Mouse (Mus musculus) c-Kit-positive CD71-positive TER-119-negative erythroid progenitor cells, embryonic 14.5 days (primary cell): ENCODE data around the gene Cabp7.
"Not testable (repeated sequence)": the region's sequence is repeated elsewhere in the genome, so short reads cannot be mapped to it uniquely, and the experiment has no call there.

Experiments used
- DNase-seq: peaks from one replicate; pipeline ENCODE4 v3.0.0-alpha.2; 2013; ENCODE audit warnings: low read depth

The Cabp7 gene

DNA sequence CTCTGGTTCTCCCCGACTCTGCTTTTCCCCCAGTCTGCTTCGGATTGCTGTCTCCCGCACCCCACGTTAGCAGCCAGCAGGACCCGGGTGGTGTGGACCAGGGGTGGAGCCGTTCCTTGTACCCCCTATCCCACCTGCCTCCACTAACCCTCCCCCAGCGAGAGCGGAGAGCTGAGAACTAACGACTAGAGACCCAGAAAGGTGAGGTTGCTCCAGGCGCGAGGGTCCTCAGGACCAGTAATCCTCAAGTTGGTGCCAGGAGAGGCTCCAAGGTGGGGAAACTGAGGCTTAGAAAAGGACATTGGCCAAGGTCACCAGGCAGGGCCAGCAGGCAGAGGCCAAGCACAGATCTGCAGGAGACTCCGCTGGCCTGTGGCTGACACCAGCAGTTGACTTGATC is 707 bp upstream of the Cabp7 start:
- no peak for DNase-seq

DNA sequence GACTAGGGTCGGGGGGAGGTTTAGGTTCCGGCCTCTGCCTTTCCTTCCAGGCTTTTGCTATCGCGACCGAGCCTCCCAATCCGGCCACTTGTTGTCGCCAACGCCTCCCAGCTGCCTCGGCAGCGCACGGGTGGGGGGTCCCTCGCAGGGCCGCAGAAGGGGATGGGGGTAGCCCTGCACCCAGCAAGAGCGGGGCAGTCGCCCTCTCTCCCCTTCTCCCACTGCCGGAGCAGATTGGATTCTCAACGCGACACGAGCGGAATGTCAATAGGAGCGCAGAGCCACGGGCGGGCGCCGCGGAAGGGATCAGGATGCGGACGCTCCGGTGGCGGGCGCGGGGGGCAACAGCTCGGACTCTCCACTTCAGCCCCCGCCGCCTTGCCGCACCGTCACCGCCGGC is 609 bp downstream of the Cabp7 start:
- no peak for DNase-seq

- no peak for DNase-seq
These were observed 1.9 kb downstream of the Cabp7 start for GRCm38 (mm10) chr11:4744691-4745090.

- no peak for DNase-seq
These were observed 5.8 kb downstream of the Cabp7 start for GRCm38 (mm10) chr11:4740785-4741184.

DNA sequence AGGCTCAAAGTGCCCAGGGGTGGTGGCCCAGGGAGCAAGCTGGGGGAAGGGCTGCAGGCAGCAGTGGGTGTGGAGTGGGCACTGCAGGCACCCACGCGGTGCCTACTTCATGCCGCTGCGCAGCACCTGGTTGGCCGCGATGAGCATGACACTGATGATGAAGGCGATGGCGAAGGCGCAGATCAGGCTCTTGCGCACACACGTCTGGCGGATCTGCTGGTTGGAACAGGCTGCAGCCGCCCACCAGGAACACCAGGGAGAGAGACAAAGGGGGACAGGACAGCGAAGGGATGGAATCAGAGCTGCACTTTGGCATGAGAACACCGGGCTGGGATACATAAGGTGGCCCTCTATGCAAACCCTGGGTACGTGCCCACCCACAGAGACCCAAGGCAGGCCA is 7.9 kb downstream of the Cabp7 start:
- DNase-seq, result no peak

DNA sequence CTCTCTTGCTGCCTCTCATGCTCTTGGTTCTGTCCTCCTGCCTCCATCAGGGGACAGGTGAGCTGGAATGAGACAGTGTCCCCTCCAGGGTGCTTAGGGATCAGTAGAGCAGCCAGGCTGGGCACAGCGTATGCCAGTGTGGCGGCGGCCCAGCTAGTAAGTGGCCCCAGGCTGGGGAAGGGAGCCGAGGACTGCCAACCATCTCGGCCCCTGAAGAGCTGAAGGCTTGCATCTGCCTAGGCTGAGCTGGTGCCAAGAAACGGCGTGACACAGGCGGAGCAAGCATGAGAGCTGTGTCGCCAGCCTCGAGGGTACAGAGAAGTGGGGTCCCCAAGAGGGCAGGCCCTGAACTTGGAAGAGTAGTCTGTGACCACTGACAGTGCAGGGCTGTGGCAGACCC is 8.9 kb downstream of the Cabp7 start:
- DNase-seq, result no peak

DNA sequence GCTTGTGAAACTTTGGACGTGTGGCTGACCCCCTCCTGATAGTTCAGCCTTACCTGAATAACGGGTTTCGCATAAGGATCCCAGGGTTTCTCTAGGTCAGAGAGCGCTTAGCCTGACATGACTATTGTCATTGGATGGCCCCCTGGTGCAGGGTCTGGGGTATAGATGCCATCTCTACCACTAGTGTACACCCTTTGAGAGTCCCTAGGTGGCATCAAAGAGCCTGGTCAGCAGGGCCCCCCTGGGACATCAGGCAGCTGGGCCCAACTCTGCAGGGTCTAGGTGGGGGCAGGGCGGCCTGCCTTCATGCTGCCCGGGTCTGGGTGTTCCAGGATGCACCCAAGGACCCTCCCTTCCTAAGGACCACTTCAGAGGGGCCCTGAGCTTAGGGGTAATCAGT is 10.2 kb downstream of the Cabp7 start:
- DNase-seq, result no peak

DNA sequence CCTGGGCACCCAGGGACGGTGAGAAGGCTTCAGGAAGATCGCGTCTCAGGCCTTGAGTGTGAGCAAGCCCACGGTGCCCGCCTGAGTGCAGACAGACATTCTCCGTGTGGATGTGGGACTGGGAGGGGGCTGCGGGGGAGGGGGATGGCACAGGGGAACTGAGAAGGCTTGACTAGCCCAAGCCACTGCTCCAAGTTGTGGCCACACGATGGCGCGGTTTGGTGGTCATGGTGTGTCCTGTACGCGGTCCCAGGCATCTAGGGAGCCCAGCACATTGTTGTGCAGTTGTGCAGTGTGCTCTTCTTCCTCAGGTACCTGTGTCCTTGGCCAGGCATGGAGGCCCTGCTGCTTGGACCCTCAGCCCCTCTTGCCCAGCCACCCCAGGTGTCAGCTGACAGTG is 12.4 kb downstream of the Cabp7 start:
- no peak for DNase-seq

GRCm38 (mm10) chr11:4731781-4732180 is 14.8 kb downstream of the Cabp7 start:
- DNase-seq, result no peak

DNA sequence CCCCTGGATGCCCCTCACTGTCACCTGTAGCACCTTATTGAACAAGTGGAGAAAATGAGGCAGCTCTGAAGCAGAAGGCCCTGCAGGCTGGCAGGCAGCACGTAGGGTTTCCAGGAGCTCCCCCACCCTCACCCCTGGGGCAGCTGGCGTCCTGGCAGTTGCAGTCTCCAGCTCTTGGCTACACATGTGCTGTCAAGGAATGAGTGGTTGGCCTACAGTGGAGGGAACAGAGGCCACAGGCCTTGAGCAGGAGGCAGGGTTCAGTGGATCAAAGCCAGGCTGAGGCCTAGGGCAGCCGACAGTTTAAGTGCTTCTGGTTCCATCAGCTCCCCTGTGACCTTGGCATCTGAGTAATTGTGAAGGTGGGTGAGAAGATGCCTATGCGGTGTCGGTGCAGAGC is 15.7 kb downstream of the Cabp7 start:
- no peak for DNase-seq

DNA sequence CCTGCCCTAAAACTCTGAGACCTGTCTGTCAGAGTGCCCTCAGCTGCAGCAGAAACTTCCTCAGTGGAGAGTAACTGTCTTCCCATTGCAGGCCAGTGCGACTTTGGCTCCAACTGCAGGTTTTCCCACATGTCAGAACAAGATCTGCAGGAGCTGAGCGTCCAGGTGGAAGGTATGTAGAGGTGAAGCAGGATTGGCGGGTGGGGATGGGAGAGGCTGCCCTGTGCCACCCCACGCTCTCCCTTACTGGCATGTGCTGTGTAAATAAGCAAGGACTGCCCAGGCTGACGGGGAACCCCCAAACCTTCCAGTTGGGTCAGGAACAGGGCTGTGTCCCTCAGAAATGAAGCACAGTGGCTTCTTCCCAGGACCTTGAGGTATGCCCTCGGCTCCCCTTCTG is 16.5 kb downstream of the Cabp7 start:
- no peak for DNase-seq

DNA sequence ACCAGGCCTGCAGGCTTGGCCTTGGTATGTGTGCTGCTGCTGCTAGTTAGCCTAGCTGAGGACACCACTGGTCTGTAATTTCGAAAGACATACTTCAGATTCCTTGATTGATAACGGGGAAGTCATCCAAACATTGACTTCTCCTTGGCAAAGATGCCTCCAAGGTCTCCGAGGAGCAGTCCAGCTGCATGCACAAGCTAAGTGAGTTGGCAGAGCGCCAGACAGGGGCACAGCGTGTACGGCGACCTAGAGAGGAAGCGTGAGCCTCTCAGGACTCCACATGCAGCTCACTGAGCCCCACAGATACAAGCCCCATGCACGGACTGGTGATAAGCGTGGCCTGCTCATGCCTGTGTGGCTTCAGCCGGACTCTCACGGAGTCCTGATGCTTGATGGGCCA is 17.0 kb downstream of the Cabp7 start:
- no peak for DNase-seq

DNA sequence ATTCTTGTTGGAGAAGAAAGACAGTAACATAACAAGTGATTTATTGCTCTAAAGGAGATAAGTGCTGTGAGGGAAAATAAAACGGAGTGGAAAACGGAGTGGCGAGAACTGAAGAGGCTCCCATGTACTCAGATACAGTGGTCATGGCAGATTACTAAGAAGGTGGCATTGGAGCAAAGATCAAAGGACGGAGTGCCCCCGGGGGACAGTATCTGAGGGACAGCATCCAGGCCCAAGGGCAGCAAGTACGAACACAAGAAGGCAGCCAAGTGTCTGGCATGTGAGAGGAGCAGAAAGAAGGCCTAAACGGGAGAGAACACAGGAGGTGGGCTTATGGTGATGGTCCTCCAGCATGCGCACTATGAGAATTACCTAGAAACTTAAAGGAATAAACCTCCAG is 24.9 kb downstream of the Cabp7 start:
- no peak for DNase-seq

DNA sequence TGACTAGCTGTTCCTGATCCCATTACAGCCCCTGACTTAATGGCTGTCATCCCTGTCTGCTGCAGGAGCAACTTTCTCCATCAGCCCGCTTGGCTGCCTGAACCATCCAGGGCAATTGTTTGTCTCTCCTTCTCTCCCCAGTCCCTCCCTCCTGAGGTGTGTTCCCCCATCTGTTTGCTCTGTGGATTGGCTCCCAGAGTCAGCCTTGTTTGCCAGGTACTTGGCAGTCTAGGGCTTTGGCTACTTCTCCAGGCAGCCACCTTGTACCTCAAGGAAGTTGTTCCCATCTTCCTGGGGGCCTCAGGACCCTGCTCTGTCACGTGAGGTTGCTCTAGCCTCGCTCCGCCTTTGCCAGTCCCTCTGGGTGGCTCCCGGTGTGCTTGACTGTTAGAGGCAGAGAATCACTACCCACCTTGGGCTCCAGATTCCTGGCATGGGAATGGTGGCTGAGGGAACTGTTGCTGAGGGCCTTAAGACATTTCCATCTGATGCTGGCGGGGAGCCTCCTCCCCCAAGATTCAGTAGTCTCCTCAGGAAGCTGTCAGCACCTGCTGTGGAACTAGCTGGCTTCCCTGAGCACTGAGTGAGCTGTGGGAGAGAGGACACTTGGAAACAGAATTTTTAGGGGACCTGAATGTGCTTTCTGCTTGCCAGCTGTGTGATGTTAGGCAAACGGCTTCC is 25.5 kb downstream of the Cabp7 start:
- DNase-seq, result no peak

DNA sequence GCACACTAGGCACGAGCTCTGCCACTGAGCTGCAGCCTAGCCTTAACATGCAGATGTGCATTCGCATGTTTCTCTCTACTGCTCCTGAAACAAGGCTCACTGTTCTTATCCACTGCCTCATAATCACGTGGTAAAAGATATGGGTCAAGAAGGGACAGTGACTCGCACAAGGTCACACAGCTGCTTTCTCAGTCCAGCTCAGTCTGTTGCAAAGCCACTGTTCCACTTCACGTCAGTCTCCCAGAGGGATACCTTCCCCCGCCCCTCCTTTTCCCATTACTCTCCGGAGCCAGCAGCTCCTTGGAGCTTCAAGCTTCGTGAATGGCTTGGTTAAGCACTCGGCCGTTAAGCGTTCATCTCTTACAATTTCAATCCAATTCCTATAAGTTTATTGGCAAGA is 26.2 kb downstream of the Cabp7 start:
- DNase-seq, result no peak

GRCm38 (mm10) chr11:4719961-4720360 is 26.6 kb downstream of the Cabp7 start:
- DNase-seq, result no peak

DNA sequence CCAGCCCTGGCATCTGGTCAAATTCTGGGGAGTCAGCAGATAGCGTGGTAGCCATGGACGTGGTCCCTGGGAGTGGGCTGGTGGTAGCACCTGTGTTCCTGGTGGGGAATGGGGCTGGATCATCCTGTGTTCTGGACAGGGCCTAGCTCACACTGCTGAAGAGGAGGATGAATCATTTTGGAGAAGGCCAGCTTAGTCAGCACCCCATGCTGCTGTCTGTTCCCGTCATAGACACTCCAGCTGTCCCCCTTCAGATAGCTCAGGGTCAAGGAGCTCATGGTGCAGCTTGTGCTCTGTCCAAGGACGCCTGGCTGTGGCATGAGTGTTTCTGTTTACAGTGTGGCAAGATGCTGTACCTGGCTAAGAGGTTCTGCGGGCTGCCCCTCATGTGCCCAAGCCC is 28.0 kb downstream of the Cabp7 start:
- no peak for DNase-seq

DNA sequence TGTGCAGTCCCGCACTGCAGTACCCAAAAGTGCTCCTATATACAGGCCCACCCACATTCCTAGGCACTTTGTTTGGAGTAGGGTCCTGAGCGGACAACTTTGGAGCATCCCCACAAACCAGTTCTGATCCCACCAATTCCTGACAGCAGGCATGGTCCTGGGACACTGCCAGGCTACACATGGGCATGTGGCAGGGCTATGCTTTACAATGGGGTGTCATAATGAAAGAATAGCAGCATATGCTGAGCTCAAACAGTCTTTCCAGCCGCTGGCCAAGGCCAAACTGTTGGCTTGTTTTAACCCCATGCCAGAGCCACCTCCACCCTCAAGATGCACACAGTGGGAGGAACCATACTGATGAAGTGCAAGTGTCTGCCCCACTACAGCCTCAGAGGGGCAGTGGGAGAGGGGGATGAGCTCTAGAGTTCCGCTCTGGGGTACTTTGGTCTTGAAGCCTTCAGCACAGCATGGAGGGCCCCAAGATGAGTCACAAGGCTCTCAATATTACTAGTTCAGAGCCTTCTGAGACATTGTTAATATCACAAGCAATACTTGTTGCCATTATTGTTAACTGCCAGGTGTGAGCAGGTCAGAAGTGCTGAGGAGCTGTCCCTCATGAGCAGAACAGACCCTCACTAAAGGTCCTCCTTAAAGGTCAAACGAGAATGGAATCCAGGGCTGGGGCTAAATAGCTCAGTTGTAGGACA is 29.9 kb downstream of the Cabp7 start:
- no peak for DNase-seq

DNA sequence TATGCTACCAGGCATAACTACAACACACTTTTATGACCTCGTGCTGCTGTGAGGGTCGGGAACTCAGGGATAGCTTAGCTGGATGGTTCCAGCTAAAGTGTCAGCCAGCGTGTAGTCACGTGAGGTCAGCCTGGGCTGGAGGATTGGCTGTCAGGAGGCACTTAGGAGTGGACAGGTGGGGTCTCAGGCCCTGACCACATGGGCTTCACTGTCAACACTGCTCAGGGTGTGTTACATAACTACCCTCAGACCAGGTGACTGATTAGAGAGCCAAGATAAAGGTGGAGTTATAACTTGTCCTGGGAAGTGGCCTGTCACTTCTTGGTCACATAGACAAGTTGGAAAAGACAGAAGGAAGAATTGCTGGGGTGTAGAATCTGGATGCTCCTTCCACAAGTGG is 31.0 kb downstream of the Cabp7 start:
- no peak for DNase-seq

GRCm38 (mm10) chr11:4714727-4715126 is 31.9 kb downstream of the Cabp7 start:
- DNase-seq, result no peak

GRCm38 (mm10) chr11:4712822-4713221 is 33.8 kb downstream of the Cabp7 start:
- DNase-seq, result no peak

DNA sequence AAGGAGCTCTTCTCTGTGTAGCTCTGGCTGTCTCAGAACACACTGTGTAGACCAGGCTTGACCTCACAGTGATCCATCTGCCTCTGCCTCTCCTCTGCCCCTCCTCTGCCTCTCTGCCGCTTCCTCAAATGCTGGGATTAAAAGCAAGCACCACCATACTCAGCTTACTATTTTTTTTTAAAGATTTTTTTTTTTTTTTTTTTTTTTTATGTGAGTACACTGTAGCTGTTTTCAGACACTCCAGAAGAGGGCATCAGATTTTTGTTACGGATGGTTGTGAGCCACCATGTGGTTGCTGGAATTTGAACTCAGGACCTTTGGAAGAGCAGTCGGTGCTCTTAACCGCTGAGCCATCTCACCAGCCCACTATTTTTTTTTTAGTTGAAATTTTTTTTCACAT is 36.4 kb downstream of the Cabp7 start:
- DNase-seq, result not testable (repeated sequence)

- DNase-seq, result no peak
These were observed 41.4 kb downstream of the Cabp7 start for GRCm38 (mm10) chr11:4705178-4705577.
